Mouse (Mus musculus): ENCODE data around the gene Mtx2.

Mtx2 gene

DNA sequence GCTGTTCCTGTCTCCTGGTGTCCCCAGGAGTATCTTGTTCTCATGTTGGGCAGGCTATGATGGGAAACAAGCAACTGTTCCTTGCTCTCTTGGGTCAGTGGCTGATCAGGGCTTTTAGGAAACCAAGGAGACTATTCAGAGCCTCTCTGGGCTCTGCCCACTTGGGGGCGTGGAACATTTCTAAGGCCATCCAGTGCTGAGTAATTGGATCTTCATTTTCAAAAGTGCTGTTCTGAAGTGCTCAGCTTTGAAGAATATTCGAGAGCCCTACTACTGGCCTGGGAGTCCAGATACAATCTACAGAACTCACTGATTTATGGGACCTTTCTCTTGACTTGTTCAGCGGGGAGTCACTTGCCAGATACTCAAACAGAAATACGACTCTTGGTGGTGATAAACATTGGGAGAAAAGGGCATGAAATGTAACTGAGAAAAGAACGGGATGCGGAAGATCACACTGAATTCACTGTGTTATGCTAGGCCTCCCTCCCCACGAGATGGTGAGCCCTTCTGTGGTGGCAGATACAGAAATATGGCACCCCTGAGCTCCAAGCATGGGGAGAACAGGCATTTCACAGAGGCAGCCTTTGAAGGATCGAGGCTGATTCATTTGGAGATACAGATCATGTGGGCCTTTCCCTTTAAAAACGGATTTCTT lies 92.4 kb downstream of the Mtx2 start:
- CTCF ChIA-PET: no interaction called here

DNA sequence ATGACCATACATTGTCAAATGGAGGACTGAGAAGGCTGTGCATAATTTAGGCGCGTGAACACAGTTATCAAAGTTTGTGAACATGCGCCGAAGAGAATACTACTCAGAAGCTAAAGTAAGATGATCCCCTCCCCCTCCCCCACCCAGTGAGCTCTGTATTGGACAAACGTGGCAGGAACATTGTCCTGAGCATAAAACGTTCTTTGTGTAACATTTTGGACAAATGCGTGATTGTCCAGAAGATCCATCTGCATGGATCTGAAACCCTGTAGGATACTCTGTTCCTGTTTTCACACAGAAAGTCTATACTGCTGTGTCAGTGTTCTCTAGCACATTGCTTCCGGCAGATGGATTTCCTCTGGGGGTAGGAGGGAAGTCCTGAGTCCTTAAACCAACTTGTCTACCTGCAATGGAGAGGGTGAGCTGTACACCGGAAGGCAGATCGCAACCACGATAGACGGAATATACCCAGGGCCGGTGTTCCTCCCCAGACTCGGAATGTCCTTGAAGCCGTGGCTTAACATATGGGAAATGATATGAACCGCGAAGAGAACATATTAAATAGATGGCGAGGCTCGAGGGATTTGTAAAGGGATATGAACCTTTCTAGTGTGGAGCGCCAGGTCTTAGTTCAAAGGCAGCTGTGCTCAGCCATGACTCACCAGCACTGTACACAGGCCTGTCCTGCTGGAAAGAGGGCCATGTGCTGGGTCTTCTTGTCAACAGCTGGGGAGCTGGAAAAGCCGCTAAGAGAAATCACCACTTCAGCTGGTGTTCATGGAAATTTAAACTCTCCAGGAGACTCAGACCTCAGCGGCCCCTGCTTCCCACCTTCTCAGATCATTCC lies 100.6 kb downstream of the Mtx2 start:
- CTCF ChIA-PET: no interaction called here

Data from spleen, embryonic (tissue).